Mouse (Mus musculus) kidney, embryonic 16.5 days (tissue): ENCODE data around the gene Muc5b. TPM values are rescaled to one million over a fixed set of nuclear protein-coding genes. Genes with fewer than 3 reads are reported as not detected.

Experiments
- ATAC-seq: fragments of 200-750 bp; cut with Nextera tagmentation; 2 replicates; pipeline ENCODE4 v1.8.0; 2017; ENCODE audit warnings: moderate TSS enrichment; ENCODE audit not compliant: low FRiP score, low TSS enrichment
- H3K27ac ChIP-seq: fragments of 300-500 bp; sonication (generic); 2 replicates; pipeline ENCODE4 v1.5.1; 2014; ENCODE audit warnings: low read length
- H3K27me3 ChIP-seq: fragments of 300-500 bp; sonication (generic); 2 replicates; pipeline ENCODE4 v1.6.1; 2014; ENCODE audit warnings: low read length, control low read depth, mixed read lengths; ENCODE audit not compliant: insufficient read depth
- H3K36me3 ChIP-seq: fragments of 300-500 bp; sonication (generic); 2 replicates; pipeline ENCODE4 v1.6.1; 2014; ENCODE audit warnings: low read length, control low read depth, mixed read lengths; ENCODE audit not compliant: insufficient read depth
- H3K4me1 ChIP-seq: fragments of 300-500 bp; sonication (generic); 2 replicates; pipeline ENCODE4 v1.6.1; 2014; ENCODE audit warnings: low read length, control low read depth, mixed read lengths; ENCODE audit not compliant: insufficient read depth
- H3K4me2 ChIP-seq: fragments of 300-500 bp; sonication (generic); replicated peaks from 2 replicates; pipeline ENCODE4 v1.6.1; 2014; ENCODE audit warnings: low read depth, low read length
- H3K4me3 ChIP-seq: fragments of 300-500 bp; sonication (generic); 2 replicates; pipeline ENCODE4 v1.5.1; 2014; ENCODE audit warnings: mild to moderate bottlenecking, low read length
- H3K9ac ChIP-seq: fragments of 300-500 bp; sonication (generic); replicated peaks from 2 replicates; pipeline ENCODE4 v1.6.1; 2014; ENCODE audit warnings: low read length
- H3K9me3 ChIP-seq: fragments of 300-500 bp; sonication (generic); 2 replicates; pipeline ENCODE4 v1.6.1; 2016; ENCODE audit warnings: low read length, control low read depth
- WGBS: fragments of 180-500 bp; shearing (Covaris S2); extraction: QIAGEN DNeasy Blood & Tissue Kit; methylation state at CpG from one replicate; pipeline ENCODE4 v1.1.7; 2014; 5-methylcytosine and 5-hydroxymethylcytosine counted together
- polyA plus RNA-seq: library from polyadenylated mRNA; unstranded; fragments of >200 nt; fragmentation: Nextera tagmentation; extraction: Ambion mirVana; gene quantifications from 2 replicates; pipeline ENCODE4 v1.2.1, GENCODE M21; 2015

Gene Muc5b
- polyA plus RNA-seq, 1 experiment from 2014 or later: 0.02 TPM

- Histone ChIP-seq H3K4me3 (no peak overlapping the region), H3K27ac (no peak overlapping the region), H3K4me1 (no peaks in the 10 kb centered on the region), H3K9me3 (no peaks in the 10 kb centered on the region), H3K36me3 (no peaks in the 10 kb centered on the region), H3K27me3 (no peaks in the 10 kb centered on the region), H3K4me2 (no peak overlapping the region), H3K9ac (no peak overlapping the region)
- 39% methylated on average over 4 of the region's 4 CpGs for whole genome bisulfite sequencing
- no peak for ATAC-seq
These were observed 16.1 kb upstream of the Muc5b start for GRCm38 (mm10) chr7:141822582-141823261.

GRCm38 (mm10) chr7:141823699-141824098 is 15.2 kb upstream of the Muc5b start:
- H3K4me1 ChIP-seq: no peaks in the 10 kb centered on the region
- no peaks in the 10 kb centered on the region for H3K27me3 ChIP-seq
- H3K4me2 ChIP-seq: no peak overlapping the region
- ATAC-seq: no peak
- H3K36me3 ChIP-seq: no peaks in the 10 kb centered on the region
- no peaks in the 10 kb centered on the region for H3K9me3 ChIP-seq
- H3K4me3 ChIP-seq: no peak overlapping the region
- WGBS: 84% methylated on average over 6 of the region's 6 CpGs
- no peak overlapping the region for H3K9ac ChIP-seq
- H3K27ac ChIP-seq: no peak overlapping the region

- H3K9ac ChIP-seq: no peak overlapping the region
- H3K27me3 ChIP-seq: no peaks in the 10 kb centered on the region
- H3K4me1 ChIP-seq: no peaks in the 10 kb centered on the region
- H3K36me3 ChIP-seq: no peaks in the 10 kb centered on the region
- WGBS: 88% methylated on average over 9 of the region's 9 CpGs
- no peaks in the 10 kb centered on the region for H3K9me3 ChIP-seq
- H3K4me2 ChIP-seq: no peak overlapping the region
- no peak overlapping the region for H3K27ac ChIP-seq
- no peak overlapping the region for H3K4me3 ChIP-seq
- no peak for ATAC-seq
These were observed 14.5 kb upstream of the Muc5b start for GRCm38 (mm10) chr7:141824398-141824797.

GRCm38 (mm10) chr7:141835941-141836340 is 2.9 kb upstream of the Muc5b start:
- H3K4me2 ChIP-seq: no peak overlapping the region
- H3K27me3 ChIP-seq: no peaks in the 10 kb centered on the region
- H3K4me3 ChIP-seq: no peak overlapping the region
- no peaks in the 10 kb centered on the region for H3K9me3 ChIP-seq
- no peak overlapping the region for H3K27ac ChIP-seq
- H3K36me3 ChIP-seq: no peaks in the 10 kb centered on the region
- no peak overlapping the region for H3K9ac ChIP-seq
- ATAC-seq: peak; percentile 67
- WGBS: 43% methylated on average over 7 of the region's 7 CpGs
- H3K4me1 ChIP-seq: 0 out of 2 replicates have a peak, but pooled peaks cover 5% of the 10 kb centered on the region

GRCm38 (mm10) chr7:141836423-141836822 is 2.4 kb upstream of the Muc5b start:
- ATAC-seq: peak; percentile 46; the same call in 1 of the 2 replicates
- no peak overlapping the region for H3K4me3 ChIP-seq
- no peaks in the 10 kb centered on the region for H3K36me3 ChIP-seq
- H3K4me2 ChIP-seq: no peak overlapping the region
- no peaks in the 10 kb centered on the region for H3K27me3 ChIP-seq
- 0 out of 2 replicates have a peak, but pooled peaks cover 5% of the 10 kb centered on the region for H3K4me1 ChIP-seq
- WGBS: 55% methylated on average over 8 of the region's 8 CpGs
- H3K9me3 ChIP-seq: no peaks in the 10 kb centered on the region
- no peak overlapping the region for H3K9ac ChIP-seq
- no peak overlapping the region for H3K27ac ChIP-seq

- no peaks in the 10 kb centered on the region for H3K27me3 ChIP-seq
- 0 out of 2 replicates have a peak, but pooled peaks cover 5% of the 10 kb centered on the region for H3K4me1 ChIP-seq
- ATAC-seq: 0 out of 2 replicates have a peak, but pooled peaks have one; percentile 44
- no peaks in the 10 kb centered on the region for H3K9me3 ChIP-seq
- H3K4me3 ChIP-seq: no peak overlapping the region
- no peak overlapping the region for H3K9ac ChIP-seq
- H3K4me2 ChIP-seq: no peak overlapping the region
- no peaks in the 10 kb centered on the region for H3K36me3 ChIP-seq
- H3K27ac ChIP-seq: no peak overlapping the region
- 57% methylated on average over 10 of the region's 10 CpGs for WGBS
These were observed 1.5 kb downstream of the Muc5b start for GRCm38 (mm10) chr7:141840354-141840753.

GRCm38 (mm10) chr7:141861046-141861445 is 22.2 kb downstream of the Muc5b start:
- Histone ChIP-seq H3K9me3 (no peaks in the 10 kb centered on the region), H3K27me3 (no peaks in the 10 kb centered on the region), H3K4me1 (no peaks in the 10 kb centered on the region), H3K9ac (no peak overlapping the region), H3K27ac (no peak overlapping the region), H3K36me3 (no peaks in the 10 kb centered on the region), H3K4me2 (no peak overlapping the region), H3K4me3 (no peak overlapping the region)
- WGBS: 91% methylated on average over 4 of the region's 4 CpGs
- no peak for ATAC-seq

GRCm38 (mm10) chr7:141869644-141870043 is 30.8 kb downstream of the Muc5b start:
- H3K9me3 ChIP-seq: no peaks in the 10 kb centered on the region
- H3K4me1 ChIP-seq: no peaks in the 10 kb centered on the region
- H3K9ac ChIP-seq: no peak overlapping the region
- no peak for ATAC-seq
- no peak overlapping the region for H3K4me2 ChIP-seq
- H3K36me3 ChIP-seq: peaks cover 16% of the 10 kb centered on the region
- H3K4me3 ChIP-seq: no peak overlapping the region
- WGBS: 75% methylated on average over 5 of the region's 5 CpGs
- H3K27ac ChIP-seq: no peak overlapping the region
- no peaks in the 10 kb centered on the region for H3K27me3 ChIP-seq

- no peaks in the 10 kb centered on the region for H3K27me3 ChIP-seq
- no peaks in the 10 kb centered on the region for H3K4me1 ChIP-seq
- WGBS: 73% methylated on average over 5 of the region's 5 CpGs
- no peak overlapping the region for H3K4me2 ChIP-seq
- H3K4me3 ChIP-seq: no peak overlapping the region
- peaks cover 18% of the 10 kb centered on the region for H3K36me3 ChIP-seq
- H3K9ac ChIP-seq: no peak overlapping the region
- ATAC-seq: no peak
- no peak overlapping the region for H3K27ac ChIP-seq
- H3K9me3 ChIP-seq: no peaks in the 10 kb centered on the region
These were observed 31.7 kb downstream of the Muc5b start for GRCm38 (mm10) chr7:141870553-141870952.

- no peak for ATAC-seq
- Histone ChIP-seq H3K9ac (no peak overlapping the region), H3K27me3 (no peaks in the 10 kb centered on the region), H3K9me3 (no peaks in the 10 kb centered on the region), H3K4me1 (no peaks in the 10 kb centered on the region), H3K4me3 (no peak overlapping the region), H3K27ac (no peak overlapping the region), H3K36me3 (peaks cover 21% of the 10 kb centered on the region), H3K4me2 (no peak overlapping the region)
- WGBS: 85% methylated on average over 5 of the region's 5 CpGs
These were observed 36.0 kb downstream of the Muc5b start for GRCm38 (mm10) chr7:141874891-141875290.
